Mouse (Mus musculus) hindbrain, embryonic 12.5 days (tissue): ENCODE results near the gene Ubtf. TPM values are rescaled to one million over a fixed set of nuclear protein-coding genes. Genes with fewer than 3 reads are reported as not detected.
"Not testable (repeated sequence)": the region's sequence is repeated elsewhere in the genome, so short reads cannot be mapped to it uniquely, and the experiment has no call there.

Experiments
- ATAC-seq: fragments of 200-750 bp; cut with Nextera tagmentation; 2 replicates; pipeline ENCODE4 v1.8.0; 2017; ENCODE audit warnings: moderate TSS enrichment; ENCODE audit not compliant: low FRiP score
- H3K27ac ChIP-seq: fragments of 300-500 bp; sonication (generic); 2 replicates; pipeline ENCODE4 v1.5.1; 2016; ENCODE audit warnings: mild to moderate bottlenecking
- H3K27me3 ChIP-seq: fragments of 300-500 bp; sonication (generic); 2 replicates; pipeline ENCODE4 v1.6.1; 2016; ENCODE audit warnings: mild to moderate bottlenecking
- H3K36me3 ChIP-seq: fragments of 300-500 bp; sonication (generic); 2 replicates; pipeline ENCODE4 v1.6.1; 2016; ENCODE audit warnings: mild to moderate bottlenecking
- H3K4me1 ChIP-seq: fragments of 300-500 bp; sonication (generic); 2 replicates; pipeline ENCODE4 v1.6.1; 2016
- H3K4me2 ChIP-seq: fragments of 300-500 bp; sonication (generic); replicated peaks from 2 replicates; pipeline ENCODE4 v1.6.1; 2016; ENCODE audit warnings: mild to moderate bottlenecking
- H3K4me3 ChIP-seq: fragments of 300-500 bp; sonication (generic); 2 replicates; pipeline ENCODE4 v1.5.1; 2016; ENCODE audit warnings: mild to moderate bottlenecking
- H3K9ac ChIP-seq: fragments of 300-500 bp; sonication (generic); 2 replicates; pipeline ENCODE4 v1.6.1; 2016; ENCODE audit warnings: mild to moderate bottlenecking, moderate library complexity
- H3K9me3 ChIP-seq: fragments of 300-500 bp; sonication (generic); replicated peaks from 2 replicates; pipeline ENCODE4 v1.6.1; 2016; ENCODE audit warnings: mild to moderate bottlenecking
- WGBS: fragments of 180-500 bp; shearing (Covaris S2); methylation state at CpG from one replicate; pipeline ENCODE4 v1.1.7; 2016; 5-methylcytosine and 5-hydroxymethylcytosine counted together
- polyA plus RNA-seq: library from polyadenylated mRNA; unstranded; fragments of >200 nt; fragmentation: Nextera tagmentation; extraction: Ambion mirVana; gene quantifications from 2 replicates; pipeline ENCODE4 v1.2.1, GENCODE M21; 2016

Ubtf gene
- 101 and 111 TPM in 2 replicates for polyA plus RNA-seq

DNA sequence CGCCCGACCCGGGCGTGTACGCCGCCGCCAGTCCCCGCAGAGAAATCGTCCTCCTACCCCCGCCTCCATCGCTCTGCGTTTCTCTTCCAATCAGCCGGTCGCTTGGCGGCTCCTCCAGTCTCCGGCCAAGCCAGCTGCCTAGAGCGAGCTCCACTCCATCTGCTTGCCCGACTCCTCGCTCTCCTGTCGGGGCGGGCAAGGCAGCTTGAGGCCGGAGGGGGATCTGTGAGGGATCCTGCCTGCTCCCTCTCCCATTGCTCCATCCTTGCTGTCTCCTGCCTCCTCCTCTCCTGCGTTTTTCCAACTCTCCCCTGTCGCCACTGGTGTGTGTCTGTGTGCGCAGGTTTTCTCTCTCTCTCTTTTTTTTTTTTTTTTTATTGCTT lies at the start of gene Ubtf:
Gene Ubtf, minus strand, starts transcription at position 333 of the 383 bp plus-strand sequence.
- H3K27ac ChIP-seq = peak within 1 kb of the TSS; percentile 100
- 0 out of 2 replicates have a peak, but pooled peaks have one; percentile 9 for ATAC-seq
- peaks cover 22% of the 10 kb centered on the region for H3K4me1 ChIP-seq
- H3K36me3 ChIP-seq = peaks cover 13% of the 10 kb centered on the region
- H3K9ac ChIP-seq = peak within 1 kb of the TSS; percentile 100
- peak within 1 kb of the TSS; percentile 100 for H3K4me3 ChIP-seq
- peak within 1 kb of the TSS; percentile 88 for H3K4me2 ChIP-seq
- no peaks in the 10 kb centered on the region for H3K27me3 ChIP-seq
- H3K9me3 ChIP-seq = no peaks in the 10 kb centered on the region
- WGBS = under 1% methylated on average over 25 of the region's 25 CpGs

DNA sequence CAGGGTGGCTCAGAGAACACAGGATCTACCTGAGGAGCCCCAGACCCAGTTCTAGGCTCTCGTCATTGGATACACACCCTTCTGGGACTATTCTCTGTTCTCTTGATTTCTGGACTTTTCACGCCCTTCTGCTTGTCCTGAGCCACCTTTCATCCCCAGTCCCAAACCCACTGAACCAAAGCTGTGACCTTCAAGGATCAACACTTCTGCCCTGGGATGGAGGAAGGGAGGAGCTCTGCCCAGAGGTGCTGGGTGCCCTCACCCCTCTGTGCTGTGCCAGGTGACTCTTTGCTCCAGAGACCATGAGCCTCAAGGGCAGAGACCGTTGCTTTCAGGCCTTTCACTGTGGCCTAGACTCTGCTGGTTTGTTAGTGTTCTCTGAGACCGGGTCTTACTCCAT lies 49.7 kb upstream of the Ubtf start:
- Histone ChIP-seq H3K27me3 (peaks cover 8% of the 10 kb centered on the region; the same call in 1 of the 2 replicates), H3K27ac (no peak overlapping the region), H3K4me1 (0 out of 2 replicates have a peak, but pooled peaks cover 4% of the 10 kb centered on the region), H3K4me3 (no peak overlapping the region), H3K4me2 (no peak overlapping the region), H3K36me3 (no peaks in the 10 kb centered on the region), H3K9ac (no peak overlapping the region), H3K9me3 (no peaks in the 10 kb centered on the region)
- no peak for ATAC-seq
- WGBS = 82% methylated on average over 4 of the region's 4 CpGs

DNA sequence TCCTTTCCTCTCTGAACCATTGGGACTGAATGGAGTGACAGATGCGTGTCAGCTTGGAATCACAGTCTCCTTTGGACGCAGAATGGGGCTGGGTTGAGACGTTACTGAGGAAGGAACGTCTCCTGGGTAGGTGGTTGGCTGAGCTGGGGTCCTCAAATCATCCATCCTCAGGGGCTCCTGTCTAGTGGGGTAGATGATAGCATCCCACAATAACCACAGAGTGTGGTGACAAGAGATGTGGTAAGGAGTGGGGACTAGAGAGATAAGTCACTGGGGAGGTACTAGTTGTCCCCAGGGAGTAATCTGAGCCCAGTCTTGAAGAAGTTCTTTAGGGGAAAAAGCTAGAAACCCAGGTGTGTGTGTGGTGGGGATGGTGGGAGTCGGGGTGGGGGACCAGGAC lies 48.8 kb upstream of the Ubtf start:
- H3K9me3 ChIP-seq = no peaks in the 10 kb centered on the region
- H3K9ac ChIP-seq = no peak overlapping the region
- WGBS = 74% methylated on average over 5 of the region's 5 CpGs
- ATAC-seq = no peak
- H3K4me1 ChIP-seq = 0 out of 2 replicates have a peak, but pooled peaks cover 4% of the 10 kb centered on the region
- H3K27me3 ChIP-seq = peaks cover 8% of the 10 kb centered on the region; the same call in 1 of the 2 replicates
- no peaks in the 10 kb centered on the region for H3K36me3 ChIP-seq
- no peak overlapping the region for H3K4me3 ChIP-seq
- H3K4me2 ChIP-seq = no peak overlapping the region
- no peak overlapping the region for H3K27ac ChIP-seq

DNA sequence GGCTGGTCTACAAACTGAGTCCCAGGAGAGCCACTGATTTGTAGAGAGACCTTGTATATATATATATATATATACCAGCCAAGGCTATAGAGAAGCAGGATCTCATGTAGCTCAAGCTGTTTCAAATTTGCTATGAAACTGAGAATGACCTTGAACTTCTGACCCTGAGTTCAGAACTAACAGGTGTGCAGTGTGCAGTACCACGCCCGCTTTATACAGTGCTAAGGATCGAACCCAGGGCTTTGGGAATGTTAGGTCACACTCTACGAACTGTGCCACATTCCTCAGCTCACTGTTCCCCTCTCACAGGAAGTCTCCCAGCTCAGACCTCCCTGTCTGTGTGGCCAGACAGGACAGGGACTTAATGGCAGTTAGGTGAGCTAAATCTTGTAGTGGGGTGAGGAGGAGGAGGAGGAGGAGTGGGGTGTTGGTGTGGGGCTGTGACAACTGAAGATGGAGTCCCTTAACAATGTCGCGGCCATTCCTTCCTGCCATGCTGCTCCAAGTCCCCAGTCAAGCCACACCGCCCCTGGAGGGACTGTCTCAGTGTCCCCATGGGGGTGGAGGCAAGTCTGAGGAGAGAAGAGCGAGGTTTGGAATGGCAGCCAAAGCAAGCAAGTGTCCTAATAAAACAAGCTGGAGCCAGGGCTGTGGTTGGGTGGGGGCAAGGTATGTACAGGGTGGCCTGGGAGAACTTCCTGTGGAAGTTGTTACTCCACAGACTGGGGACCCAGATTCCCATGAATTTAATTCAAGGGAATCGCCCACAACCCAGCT lies 48.1 kb upstream of the Ubtf start:
- Histone ChIP-seq H3K4me2 (no peak overlapping the region), H3K9ac (no peak overlapping the region; the same call in 1 of the 2 replicates), H3K9me3 (no peaks in the 10 kb centered on the region), H3K36me3 (no peaks in the 10 kb centered on the region), H3K4me3 (no peak overlapping the region), H3K27ac (no peak overlapping the region), H3K4me1 (0 out of 2 replicates have a peak, but pooled peaks cover 4% of the 10 kb centered on the region), H3K27me3 (peaks cover 2% of the 10 kb centered on the region; the same call in 1 of the 2 replicates)
- 76% methylated on average over 9 of the region's 9 CpGs for WGBS
- ATAC-seq = no peak

DNA sequence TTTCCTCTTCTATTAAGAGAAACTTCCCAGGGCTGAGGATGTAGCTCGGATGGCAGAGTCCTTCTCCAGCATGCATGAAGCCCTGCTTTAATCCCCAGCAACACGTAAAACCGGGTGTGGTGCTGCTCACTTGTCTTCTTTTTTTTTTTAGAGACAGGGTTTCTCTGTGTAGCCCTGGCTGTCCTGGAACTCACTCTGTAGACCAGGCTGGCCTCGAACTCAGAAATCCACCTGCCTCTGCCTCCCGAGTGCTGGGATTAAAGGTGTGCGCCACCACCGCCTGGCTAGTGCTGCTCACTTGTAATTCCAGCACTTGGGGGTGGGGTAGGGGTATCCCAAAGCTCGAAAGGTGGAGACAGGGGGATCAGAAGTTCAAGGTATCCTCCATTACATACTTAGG lies 46.6 kb upstream of the Ubtf start, which contains the start of gene Slc4a1:
Gene Slc4a1, minus strand, starts transcription at position 101 of the 400 bp plus-strand sequence.
- WGBS = 89% methylated on average over 8 of the region's 8 CpGs
- H3K4me2 ChIP-seq, H3K4me3 ChIP-seq, H3K36me3 ChIP-seq, H3K27ac ChIP-seq, H3K9me3 ChIP-seq, H3K27me3 ChIP-seq, H3K9ac ChIP-seq, H3K4me1 ChIP-seq, ATAC-seq: not testable (repeated sequence)

DNA sequence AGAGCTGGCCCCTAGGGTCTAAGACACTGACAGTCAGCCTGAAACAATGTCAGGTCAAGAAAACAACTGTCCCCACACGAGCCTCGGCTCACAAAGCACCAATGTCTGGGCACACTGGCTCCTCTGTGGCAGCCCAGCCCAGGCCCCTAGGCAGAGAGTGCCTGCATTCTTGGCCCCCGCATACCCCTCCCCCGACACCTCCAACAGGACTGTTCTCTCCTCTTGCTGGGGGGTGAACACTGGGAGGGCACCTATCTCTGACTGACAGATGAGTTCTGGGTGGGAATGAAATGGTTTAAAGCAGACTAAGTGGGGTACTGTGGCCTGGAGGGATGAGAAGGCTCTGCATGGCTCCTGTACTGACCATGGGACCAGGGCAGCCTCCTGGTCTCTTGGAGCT lies 46.2 kb upstream of the Ubtf start:
- H3K4me1 ChIP-seq = 0 out of 2 replicates have a peak, but pooled peaks cover 4% of the 10 kb centered on the region
- no peaks in the 10 kb centered on the region for H3K36me3 ChIP-seq
- no peaks in the 10 kb centered on the region for H3K27me3 ChIP-seq
- H3K27ac ChIP-seq = no peak overlapping the region
- no peaks in the 10 kb centered on the region for H3K9me3 ChIP-seq
- 48% methylated on average over 4 of the region's 4 CpGs for WGBS
- ATAC-seq = no peak
- H3K4me3 ChIP-seq = no peak overlapping the region
- H3K9ac ChIP-seq = no peak overlapping the region
- H3K4me2 ChIP-seq = no peak overlapping the region

DNA sequence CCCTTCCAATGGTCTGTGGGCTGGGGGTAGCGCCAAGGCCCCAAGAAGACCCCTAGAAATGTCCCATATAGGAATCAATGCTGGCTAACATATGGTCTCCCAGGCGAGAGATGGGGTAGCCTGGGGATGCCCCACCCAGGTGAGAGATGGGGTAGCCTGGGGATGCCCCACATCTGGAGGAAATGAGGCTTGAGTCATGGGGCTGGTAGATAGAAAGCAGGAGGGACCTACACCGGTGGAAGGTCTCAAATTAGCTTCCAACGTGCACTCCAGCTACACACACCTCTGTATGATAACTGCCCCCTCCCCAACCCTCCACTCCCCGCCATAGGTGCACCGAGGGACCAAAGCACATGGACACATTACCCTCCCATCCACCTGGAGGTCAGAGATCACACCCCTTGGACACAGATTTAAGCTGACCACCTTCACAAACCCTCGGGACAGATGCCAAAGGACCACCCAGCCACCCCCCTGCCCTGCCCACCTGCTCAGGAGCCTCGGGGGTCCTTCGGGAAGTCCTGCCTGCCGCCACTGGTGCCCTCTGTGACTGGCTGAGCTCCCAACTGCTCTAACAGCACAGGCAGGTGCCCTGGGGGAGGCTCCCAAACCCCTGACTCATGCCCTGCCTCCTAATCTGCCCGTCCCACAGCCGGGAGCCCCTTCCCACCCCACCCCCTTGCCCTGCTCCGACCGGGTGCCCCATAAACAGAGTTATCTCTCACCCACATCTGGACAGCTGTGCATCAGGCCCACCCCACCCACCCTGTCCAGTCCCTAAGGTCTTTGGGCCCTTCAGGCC lies 45.2 kb upstream of the Ubtf start:
- no peaks in the 10 kb centered on the region for H3K36me3 ChIP-seq
- no peak overlapping the region for H3K4me2 ChIP-seq
- 0 out of 2 replicates have a peak, but pooled peaks cover 4% of the 10 kb centered on the region for H3K4me1 ChIP-seq
- H3K9ac ChIP-seq = no peak overlapping the region
- 0 out of 2 replicates have a peak, but pooled peaks have one; percentile 48 for ATAC-seq
- no peak overlapping the region for H3K27ac ChIP-seq
- no peaks in the 10 kb centered on the region for H3K9me3 ChIP-seq
- 77% methylated on average over 14 of the region's 14 CpGs for WGBS
- no peak overlapping the region for H3K4me3 ChIP-seq
- H3K27me3 ChIP-seq = no peaks in the 10 kb centered on the region

DNA sequence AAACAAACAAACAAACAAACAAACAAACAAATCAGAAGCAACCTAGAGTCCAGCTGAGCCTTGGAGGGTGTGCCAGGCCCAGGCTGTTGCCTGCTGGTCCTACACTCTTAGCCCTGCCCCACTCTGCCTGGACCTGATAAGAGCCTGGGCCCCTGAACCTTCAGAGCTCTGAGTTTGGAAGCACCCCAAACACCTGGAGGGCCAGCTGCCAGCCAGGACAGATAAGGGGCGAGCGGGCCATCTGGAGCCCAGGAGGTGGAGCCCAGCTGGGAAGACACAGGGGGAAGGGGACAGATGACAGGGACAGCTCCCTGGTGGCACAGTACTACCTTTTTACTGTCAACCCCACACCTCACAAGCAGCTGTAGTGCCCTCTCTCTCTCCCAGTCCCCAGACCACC lies 44.1 kb upstream of the Ubtf start:
- no peak; the same call in 1 of the 2 replicates for ATAC-seq
- 52% methylated on average over 2 of the region's 2 CpGs for WGBS
- no peak overlapping the region for H3K4me2 ChIP-seq
- H3K4me1 ChIP-seq = 0 out of 2 replicates have a peak, but pooled peaks cover 4% of the 10 kb centered on the region
- no peak overlapping the region for H3K9ac ChIP-seq
- H3K27ac ChIP-seq = no peak overlapping the region
- H3K36me3 ChIP-seq = no peaks in the 10 kb centered on the region
- peaks cover 4% of the 10 kb centered on the region; the same call in 1 of the 2 replicates for H3K27me3 ChIP-seq
- no peak overlapping the region for H3K4me3 ChIP-seq
- no peaks in the 10 kb centered on the region for H3K9me3 ChIP-seq

DNA sequence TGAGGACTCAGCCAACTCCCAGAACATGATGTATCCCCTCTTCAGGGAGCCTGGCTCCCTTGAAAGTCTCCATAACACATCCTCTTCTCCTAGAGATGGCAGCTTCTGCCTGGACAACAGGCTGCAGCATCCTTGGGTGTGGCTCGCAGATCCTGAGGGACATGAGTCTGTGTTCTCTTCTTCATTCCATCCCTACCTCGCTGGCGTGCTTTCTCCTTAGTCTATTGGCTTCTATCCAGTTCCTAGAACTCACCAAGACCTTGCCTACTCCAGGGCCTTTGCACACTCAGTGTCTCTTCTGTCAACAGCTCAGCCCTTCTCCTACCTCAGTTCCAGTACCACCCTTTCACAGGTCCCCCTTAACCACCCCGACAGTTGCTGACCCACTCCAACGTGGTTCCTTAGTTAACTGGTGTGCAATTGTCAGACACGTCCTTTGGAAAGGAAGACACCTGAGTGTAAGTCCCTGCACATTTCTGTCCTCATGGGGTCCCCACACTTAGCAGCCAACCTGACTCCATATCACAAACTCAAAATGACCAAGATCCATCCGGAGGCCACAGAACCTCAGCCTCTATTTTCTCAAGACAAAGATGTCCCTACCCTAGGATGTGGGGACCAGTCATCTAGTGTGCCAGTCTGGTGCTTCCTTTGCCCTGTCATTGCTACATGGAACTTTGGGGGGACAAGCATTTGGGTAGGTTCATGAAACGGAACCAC lies 42.4 kb upstream of the Ubtf start:
- Histone ChIP-seq H3K27ac (no peak overlapping the region), H3K9me3 (no peaks in the 10 kb centered on the region), H3K27me3 (peaks cover 7% of the 10 kb centered on the region; the same call in 1 of the 2 replicates), H3K4me3 (no peak overlapping the region), H3K36me3 (no peaks in the 10 kb centered on the region), H3K4me1 (0 out of 2 replicates have a peak, but pooled peaks cover 4% of the 10 kb centered on the region), H3K9ac (no peak overlapping the region), H3K4me2 (no peak overlapping the region)
- 92% methylated on average over 8 of the region's 8 CpGs for WGBS
- ATAC-seq = no peak

DNA sequence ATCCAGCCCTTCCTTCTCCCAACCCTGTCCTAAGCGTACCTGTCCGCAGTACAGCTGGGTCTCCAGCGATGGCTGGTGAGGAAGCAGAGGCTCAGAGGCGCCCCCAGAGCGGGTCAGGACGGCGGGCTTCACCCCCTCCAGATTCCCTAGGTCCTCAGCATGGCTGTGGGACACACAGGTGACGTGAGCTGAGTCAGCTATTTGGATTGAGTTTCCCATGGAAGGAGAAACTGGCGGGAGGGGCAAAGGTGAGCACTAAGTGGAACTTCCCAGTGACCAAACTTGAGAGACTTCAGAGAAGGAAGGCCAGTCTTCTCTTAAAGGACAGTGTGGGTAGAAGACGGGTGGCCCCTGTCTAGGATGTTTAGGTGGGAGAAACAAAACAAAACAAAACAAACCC lies 38.8 kb upstream of the Ubtf start:
- Histone ChIP-seq H3K27ac (no peak overlapping the region), H3K4me2 (no peak overlapping the region), H3K9me3 (no peaks in the 10 kb centered on the region), H3K9ac (no peak overlapping the region), H3K27me3 (peaks cover 10% of the 10 kb centered on the region; the same call in 1 of the 2 replicates), H3K4me1 (no peaks in the 10 kb centered on the region), H3K4me3 (no peak overlapping the region), H3K36me3 (no peaks in the 10 kb centered on the region)
- 71% methylated on average over 10 of the region's 10 CpGs for WGBS
- ATAC-seq = no peak

DNA sequence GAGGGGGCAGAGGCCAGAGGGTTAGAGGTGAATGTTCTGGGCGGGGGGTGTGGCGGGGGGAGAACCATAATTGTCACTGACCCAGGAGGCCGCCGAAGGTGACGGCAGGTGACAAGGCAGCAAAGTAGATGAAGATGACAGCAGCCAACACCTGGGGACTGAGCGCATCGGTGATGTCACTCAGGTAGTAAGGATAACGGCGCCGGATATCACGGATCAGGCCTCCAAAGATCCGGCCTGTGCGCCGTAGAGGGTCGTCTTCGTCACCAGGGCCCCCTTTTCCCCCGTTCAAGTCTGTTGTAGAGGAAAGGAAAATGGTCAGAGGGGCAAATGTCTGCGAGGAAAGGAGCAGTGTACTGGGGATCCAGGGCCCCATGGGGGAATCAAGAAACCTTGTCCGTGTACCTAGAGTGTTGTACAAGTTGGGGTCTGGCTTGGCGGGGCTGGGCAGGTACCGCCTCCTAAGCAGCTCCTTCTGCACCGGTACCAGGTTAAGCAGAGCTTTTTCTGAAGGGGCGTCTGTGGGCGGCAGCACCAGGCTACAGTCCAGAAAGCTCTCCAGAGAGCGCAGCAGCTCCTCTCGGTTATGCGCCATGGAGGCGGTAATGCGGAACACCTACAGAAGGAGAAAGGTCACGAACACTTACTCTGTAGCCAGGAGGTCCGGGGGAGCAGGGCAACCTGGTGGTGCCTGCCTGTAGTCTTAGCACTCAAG lies 37.3 kb upstream of the Ubtf start:
- Histone ChIP-seq H3K4me3 (no peak overlapping the region), H3K27ac (no peak overlapping the region), H3K9ac (no peak overlapping the region), H3K4me2 (no peak overlapping the region), H3K36me3 (no peaks in the 10 kb centered on the region), H3K27me3 (peaks cover 14% of the 10 kb centered on the region; the same call in 1 of the 2 replicates), H3K9me3 (no peaks in the 10 kb centered on the region), H3K4me1 (no peaks in the 10 kb centered on the region)
- WGBS = 75% methylated on average over 31 of the region's 31 CpGs
- ATAC-seq = no peak
